Mouse (Mus musculus): Measurements from ENCODE around the gene Ptpn7. TPM values are rescaled to one million over a fixed set of nuclear protein-coding genes. Genes with fewer than 3 reads are reported as not detected.

Ptpn7 gene
- total and polyA plus RNA-seq, 3 experiments: 202 to 215 TPM; not detected in 1

DNA sequence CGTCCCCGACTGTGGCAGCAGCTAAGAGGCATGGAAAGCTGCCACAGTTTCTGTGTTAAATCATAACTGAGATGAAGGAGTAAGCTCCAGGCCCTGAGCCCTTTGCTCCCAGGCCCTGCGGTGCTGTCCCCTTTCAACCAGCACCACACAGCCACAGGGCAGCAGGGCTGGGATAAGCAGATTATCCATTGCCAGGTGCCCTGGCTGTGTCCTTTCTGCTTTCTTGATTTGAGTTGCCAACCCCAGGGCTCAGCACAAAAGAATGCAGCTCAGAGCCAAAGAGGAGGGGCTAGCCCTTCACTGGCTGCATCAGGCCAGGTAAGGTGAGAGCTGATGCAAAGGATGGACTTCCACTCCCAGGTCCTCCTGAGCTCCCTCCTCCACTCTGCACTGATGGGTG is 45.2 kb downstream of the Ptpn7 start:
- H3K79me2 ChIP-seq (ENCODE audit: control insufficient read depth, insufficient read depth, low read length, poor library complexity): no peaks in the 10 kb centered on the region
- H3K4me1 ChIP-seq (ENCODE audit: control insufficient read depth in 1 of 2, insufficient read depth in 2 of 2, low read length in 2 of 2): no peaks in the 10 kb centered on the region
- DNase-seq (ENCODE audit: low read depth, low spot score): no peak
- H3K27ac ChIP-seq (ENCODE audit: control insufficient read depth, low read depth, low read length): no peak overlapping the region
- H3K4me3 ChIP-seq (ENCODE audit: control insufficient read depth in 1 of 2, insufficient read depth in 1 of 2, low read depth in 2 of 2, low read length in 2 of 2): no peak overlapping the region
- peaks cover 1 to 2% of the 10 kb centered on the region in 2 experiments; a peak in 2 of 4 replicates for H3K27me3 ChIP-seq (ENCODE audit: control insufficient read depth in 1 of 2, insufficient read depth in 2 of 2, low read length in 2 of 2)
- TF ChIP-seq SIN3A (IDR thresholded peaks at IDR 0.05; ENCODE audit: low read length): no peak
- no peak for TF ChIP-seq MAFK (IDR thresholded peaks at IDR 0.05; ENCODE audit: borderline replicate concordance, low read depth, low read length)
- no peak for TF ChIP-seq CTCF (IDR thresholded peaks at IDR 0.05 in 2 of 3, conservative IDR thresholded peaks at IDR 0.05 in 1 of 3; ENCODE audit: control insufficient read depth in 1 of 3, insufficient read depth in 1 of 3, low read depth in 2 of 3, low read length in 3 of 3, poor library complexity in 1 of 3, severe bottlenecking in 1 of 3)
- no peak for TF ChIP-seq RAD21 (IDR thresholded peaks at IDR 0.05; ENCODE audit: low read depth, low read length)
- no peak for TF ChIP-seq RCOR1 (IDR thresholded peaks at IDR 0.05; ENCODE audit: low read depth, low read length)
- TF ChIP-seq GATA1 (IDR thresholded peaks at IDR 0.05; ENCODE audit: low read depth, low read length): no peak
- no peak for TF ChIP-seq BHLHE40 (IDR thresholded peaks at IDR 0.05; ENCODE audit: borderline replicate concordance, low read depth, low read length)
- TF ChIP-seq EP300 (IDR thresholded peaks at IDR 0.05; ENCODE audit: low read depth in 1 of 2, low read length in 2 of 2): no peak
- TF ChIP-seq MYB (IDR thresholded peaks at IDR 0.05; ENCODE audit: low read depth, low read length): no peak
- no peak for TF ChIP-seq ZC3H11A (IDR thresholded peaks at IDR 0.05; ENCODE audit: low read depth, low read length)
- no peak for TF ChIP-seq MAZ (IDR thresholded peaks at IDR 0.05; ENCODE audit: low read depth, low read length)
- TF ChIP-seq GABPA (IDR thresholded peaks at IDR 0.05; ENCODE audit: low read depth, low read length): no peak
- no peak for TF ChIP-seq ELF1 (IDR thresholded peaks at IDR 0.05; ENCODE audit: low read depth, low read length)
- TF ChIP-seq POLR2A (IDR thresholded peaks at IDR 0.05; ENCODE audit: control insufficient read depth in 1 of 2, insufficient read depth in 1 of 2, low read depth in 1 of 2, low read length in 2 of 2, poor library complexity in 1 of 2): no peak
- no peak for TF ChIP-seq MEF2A (IDR thresholded peaks at IDR 0.05; ENCODE audit: extremely low read depth, insufficient replicate concordance, low read depth, low read length, poor library complexity, severe bottlenecking)
- TF ChIP-seq ETS1 (IDR thresholded peaks at IDR 0.05; ENCODE audit: low read depth, low read length): no peak
- TF ChIP-seq KAT2A (conservative IDR thresholded peaks at IDR 0.05; ENCODE audit: low read depth, low read length): no peak
- no peak for TF ChIP-seq MAX (IDR thresholded peaks at IDR 0.05; ENCODE audit: low read length)
- no peak for TF ChIP-seq ZKSCAN1 (IDR thresholded peaks at IDR 0.05; ENCODE audit: low read depth, low read length)
- no peaks in the 10 kb centered on the region for H3K36me3 ChIP-seq (ENCODE audit: control insufficient read depth in 1 of 2, insufficient read depth in 2 of 2, low read length in 2 of 2)
- H3K9ac ChIP-seq (ENCODE audit: control insufficient read depth, low read depth, low read length, poor library complexity, severe bottlenecking): no peak overlapping the region
- H3K9me3 ChIP-seq (replicated peaks; ENCODE audit: insufficient read depth, low read length): no peaks in the 10 kb centered on the region

GRCm38 (mm10) chr1:135178863-135179262 is 46.4 kb downstream of the Ptpn7 start:
- no peaks in the 10 kb centered on the region for H3K79me2 ChIP-seq (ENCODE audit: control insufficient read depth, insufficient read depth, low read length, poor library complexity)
- no peak for TF ChIP-seq UBTF (IDR thresholded peaks at IDR 0.05; ENCODE audit: borderline replicate concordance, insufficient read depth, low read depth, low read length)
- no peak for TF ChIP-seq CHD1 (IDR thresholded peaks at IDR 0.05; ENCODE audit: low read depth, low read length)
- TF ChIP-seq SMC3 (IDR thresholded peaks at IDR 0.05; ENCODE audit: low read depth, low read length): no peak
- no peak for TF ChIP-seq ELF1 (IDR thresholded peaks at IDR 0.05; ENCODE audit: low read depth, low read length)
- TF ChIP-seq ETS1 (IDR thresholded peaks at IDR 0.05; ENCODE audit: low read depth, low read length): no peak
- no peak for TF ChIP-seq HCFC1 (IDR thresholded peaks at IDR 0.05; ENCODE audit: low read depth, low read length)
- TF ChIP-seq MAZ (IDR thresholded peaks at IDR 0.05; ENCODE audit: low read depth, low read length): no peak
- no peak for TF ChIP-seq TAL1 (IDR thresholded peaks at IDR 0.05; ENCODE audit: low read length)
- no peak for TF ChIP-seq MEF2A (IDR thresholded peaks at IDR 0.05; ENCODE audit: extremely low read depth, insufficient replicate concordance, low read depth, low read length, poor library complexity, severe bottlenecking)
- TF ChIP-seq TCF12 (IDR thresholded peaks at IDR 0.05; ENCODE audit: low read depth, low read length): no peak
- H3K27ac ChIP-seq (ENCODE audit: control insufficient read depth, low read depth, low read length): no peak overlapping the region
- H3K4me1 ChIP-seq (ENCODE audit: control insufficient read depth in 1 of 2, insufficient read depth in 2 of 2, low read length in 2 of 2): no peaks in the 10 kb centered on the region
- H3K36me3 ChIP-seq (ENCODE audit: control insufficient read depth in 1 of 2, insufficient read depth in 2 of 2, low read length in 2 of 2): no peaks in the 10 kb centered on the region
- H3K9ac ChIP-seq (ENCODE audit: control insufficient read depth, low read depth, low read length, poor library complexity, severe bottlenecking): no peak overlapping the region
- peaks cover 1 to 2% of the 10 kb centered on the region in 2 experiments; a peak in 2 of 4 replicates for H3K27me3 ChIP-seq (ENCODE audit: control insufficient read depth in 1 of 2, insufficient read depth in 2 of 2, low read length in 2 of 2)
- no peaks in the 10 kb centered on the region for H3K9me3 ChIP-seq (replicated peaks; ENCODE audit: insufficient read depth, low read length)
- DNase-seq (ENCODE audit: low read depth, low spot score): no peak
- no peak overlapping the region for H3K4me3 ChIP-seq (ENCODE audit: control insufficient read depth in 1 of 2, insufficient read depth in 1 of 2, low read depth in 2 of 2, low read length in 2 of 2)
